Mouse (Mus musculus) testis, adult 2 months (tissue): ENCODE data around the gene Olfr424. TPM values are rescaled to one million over a fixed set of nuclear protein-coding genes. Genes with fewer than 3 reads are reported as not detected.

Experiments used
- H3K27ac ChIP-seq: fragments of 200-500 bp; 2 replicates; pipeline ENCODE4 v1.5.1; 2012; ENCODE audit warnings: low read depth, low read length; ENCODE audit not compliant: control insufficient read depth, insufficient read depth
- H3K27me3 ChIP-seq: fragments of 200-500 bp; 2 replicates; pipeline ENCODE4 v1.6.1; 2012; ENCODE audit warnings: mild to moderate bottlenecking, low read length, moderate library complexity; ENCODE audit not compliant: control insufficient read depth, insufficient read depth
- H3K36me3 ChIP-seq: fragments of 200-500 bp; 2 replicates; pipeline ENCODE4 v1.6.1; 2012; ENCODE audit warnings: mild to moderate bottlenecking, low read length; ENCODE audit not compliant: control insufficient read depth, insufficient read depth
- H3K4me1 ChIP-seq: fragments of 200-500 bp; 2 replicates; pipeline ENCODE4 v1.6.1; 2012; ENCODE audit warnings: low read length; ENCODE audit not compliant: control insufficient read depth, insufficient read depth
- H3K4me3 ChIP-seq: fragments of 200-500 bp; 2 replicates; pipeline ENCODE4 v1.5.1; 2012; ENCODE audit warnings: low read depth, mild to moderate bottlenecking, low read length, moderate library complexity, mixed read lengths; ENCODE audit not compliant: control insufficient read depth
- CTCF ChIP-seq: fragments of 200-500 bp; IDR thresholded peaks from 2 replicates; pipeline ENCODE4 v1.5.1; 2012; ENCODE audit warnings: low read depth, mild to moderate bottlenecking, inconsistent platforms, low read length, moderate library complexity; ENCODE audit not compliant: control insufficient read depth, insufficient read depth, insufficient replicate concordance
- POLR2A ChIP-seq: fragments of 200-500 bp; IDR thresholded peaks from 2 replicates; pipeline ENCODE4 v1.6.1; 2012; ENCODE audit warnings: low read depth, mild to moderate bottlenecking, inconsistent platforms, low read length, moderate library complexity; ENCODE audit not compliant: control insufficient read depth
- polyA plus RNA-seq: library from polyadenylated mRNA; depleted of rRNA; stranded (reverse); fragments of >200 nt; gene quantifications from 2 replicates; pipeline ENCODE4 v1.2.3, GENCODE M21; 2012; rRNA removed

Olfr424 gene
- polyA plus RNA-seq: not detected in 2 replicates

DNA sequence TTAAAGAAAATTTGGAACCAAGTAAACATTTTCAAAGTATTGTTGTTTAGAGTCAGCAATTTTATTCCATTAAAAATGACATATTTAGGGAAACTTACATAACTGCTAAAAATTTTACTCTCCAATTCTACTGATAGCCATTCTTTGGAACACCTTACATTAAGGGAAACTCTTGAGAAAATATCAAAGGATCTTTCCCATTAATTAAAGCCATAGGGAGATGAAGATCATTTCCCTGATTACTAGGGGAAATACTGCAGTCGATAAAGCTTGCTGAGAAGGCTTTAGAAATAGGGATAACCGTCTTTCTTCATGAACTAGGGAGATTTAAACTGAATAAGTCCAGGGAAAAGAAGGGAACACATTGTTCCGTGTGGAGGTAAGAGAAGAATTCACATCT lies at the start of gene Olfr424:
TSS of gene Olfr424 (plus strand) at position 301 of the 400 bp plus-strand sequence.
- Histone ChIP-seq H3K27me3 (no peaks in the 10 kb centered on the region), H3K4me1 (no peaks in the 10 kb centered on the region), H3K4me3 (no peak within 1 kb of the TSS), H3K27ac (no peak within 1 kb of the TSS), H3K36me3 (no peaks in the 10 kb centered on the region)
- TF ChIP-seq POLR2A: no peak
- TF ChIP-seq CTCF: no peak

DNA sequence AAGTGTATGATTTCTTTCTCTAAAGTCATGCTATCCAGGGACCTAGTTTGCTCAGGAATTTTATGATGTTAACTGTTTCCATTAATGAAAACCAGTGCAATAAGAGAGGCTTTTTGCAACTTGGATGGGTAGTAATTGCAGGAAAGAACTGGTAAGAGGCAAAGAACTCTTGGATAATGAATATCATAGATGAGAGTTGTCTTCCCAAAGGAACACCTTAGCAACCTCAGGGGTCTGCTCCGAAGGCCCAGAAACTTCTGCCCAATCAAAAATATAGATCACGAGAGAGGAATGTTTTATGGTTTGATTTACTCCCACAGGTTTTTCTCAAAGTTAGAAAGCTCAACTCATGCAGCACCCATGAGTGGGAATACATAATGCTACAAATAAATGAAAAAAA lies 47.3 kb upstream of the Olfr424 start, which contains the start of gene Olfr429:
TSS of gene Olfr429 (plus strand) at position 301 of the 400 bp plus-strand sequence.
- no peak for TF ChIP-seq CTCF
- TF ChIP-seq POLR2A: no peak
- no peak within 1 kb of the TSS for H3K27ac ChIP-seq
- no peaks in the 10 kb centered on the region for H3K4me1 ChIP-seq
- H3K4me3 ChIP-seq: no peak within 1 kb of the TSS
- no peaks in the 10 kb centered on the region for H3K36me3 ChIP-seq
- H3K27me3 ChIP-seq: no peaks in the 10 kb centered on the region

GRCm38 (mm10) chr1:174096591-174096990 lies 34.7 kb upstream of the Olfr424 start, which contains the start of gene Olfr427:
Gene Olfr427, plus strand, starts transcription at chr1:174096891.
- H3K36me3 ChIP-seq: no peaks in the 10 kb centered on the region
- no peaks in the 10 kb centered on the region for H3K27me3 ChIP-seq
- no peak within 1 kb of the TSS for H3K4me3 ChIP-seq
- no peaks in the 10 kb centered on the region for H3K4me1 ChIP-seq
- no peak within 1 kb of the TSS for H3K27ac ChIP-seq
- no peak for TF ChIP-seq POLR2A

GRCm38 (mm10) chr1:174103735-174104134 lies 27.6 kb upstream of the Olfr424 start:
- H3K27me3 ChIP-seq: no peaks in the 10 kb centered on the region

GRCm38 (mm10) chr1:174121062-174121461 lies 10.3 kb upstream of the Olfr424 start, which contains the start of gene Olfr231:
Gene Olfr231, minus strand, starts transcription at chr1:174121162.
- H3K36me3 ChIP-seq: no peaks in the 10 kb centered on the region
- H3K4me1 ChIP-seq: no peaks in the 10 kb centered on the region
- no peak within 1 kb of the TSS for H3K4me3 ChIP-seq
- no peak within 1 kb of the TSS for H3K27ac ChIP-seq
- no peak for TF ChIP-seq POLR2A
- no peak for TF ChIP-seq CTCF
- H3K27me3 ChIP-seq: no peaks in the 10 kb centered on the region

More at GRCm38 (mm10) chr1:174103735-174104134, 27.6 kb upstream of the Olfr424 start:
- TF ChIP-seq POLR2A (no peak), CTCF (no peak)
- H3K4me1 ChIP-seq: no peaks in the 10 kb centered on the region
- no peak overlapping the region for H3K27ac ChIP-seq
- no peak overlapping the region for H3K4me3 ChIP-seq
- H3K36me3 ChIP-seq: no peaks in the 10 kb centered on the region

GRCm38 (mm10) chr1:174131999-174132398 lies 682 bp downstream of the Olfr424 start:
- Histone ChIP-seq H3K4me3 (no peak overlapping the region), H3K4me1 (no peaks in the 10 kb centered on the region), H3K27me3 (no peaks in the 10 kb centered on the region), H3K36me3 (no peaks in the 10 kb centered on the region), H3K27ac (no peak overlapping the region)
- TF ChIP-seq CTCF: no peak
- TF ChIP-seq POLR2A: no peak

- TF ChIP-seq POLR2A (no peak), CTCF (no peak)
- no peak overlapping the region for H3K27ac ChIP-seq
- no peaks in the 10 kb centered on the region for H3K27me3 ChIP-seq
- no peaks in the 10 kb centered on the region for H3K36me3 ChIP-seq
- no peak overlapping the region for H3K4me3 ChIP-seq
- H3K4me1 ChIP-seq: no peaks in the 10 kb centered on the region
These were observed 10.1 kb downstream of the Olfr424 start for GRCm38 (mm10) chr1:174141384-174141783.

DNA sequence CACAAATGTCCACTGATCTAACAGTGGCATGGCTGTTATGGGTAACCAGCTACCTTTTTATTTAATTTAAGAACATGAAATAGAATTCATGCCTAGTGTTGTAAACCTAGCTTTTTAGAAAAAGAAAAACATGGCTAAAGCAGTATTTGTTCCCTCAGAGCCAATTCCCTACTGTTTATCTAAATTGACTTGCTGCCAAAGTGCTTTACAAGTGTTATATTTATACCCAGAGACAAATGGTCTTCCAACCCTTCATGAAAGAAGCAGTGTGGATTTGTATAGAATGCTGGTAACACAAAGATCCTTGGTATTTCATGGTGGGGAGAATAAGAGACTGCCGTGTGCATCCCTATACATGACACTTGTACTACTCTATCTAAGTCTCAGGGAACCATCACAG lies 15.4 kb downstream of the Olfr424 start:
- Histone ChIP-seq H3K27me3 (no peaks in the 10 kb centered on the region), H3K4me1 (no peaks in the 10 kb centered on the region), H3K4me3 (no peak overlapping the region), H3K27ac (no peak overlapping the region), H3K36me3 (no peaks in the 10 kb centered on the region)
- TF ChIP-seq CTCF: no peak
- no peak for TF ChIP-seq POLR2A
